Mouse (Mus musculus) heart, adult 2 months (tissue): Measurements from ENCODE around the gene Otol1. TPM values are rescaled to one million over a fixed set of nuclear protein-coding genes. Genes with fewer than 3 reads are reported as not detected.

Experiments
- DNase-seq, 2 experiments: peaks; one replicate each; pipeline ENCODE4 v3.0.0; 2021
- H3K27ac ChIP-seq: fragments of 200-600 bp; 2 replicates; pipeline ENCODE4 v1.8.1; 2022
- H3K27me3 ChIP-seq: fragments of 200-500 bp; 2 replicates; pipeline ENCODE4 v1.6.1; 2012; ENCODE audit warnings: mild to moderate bottlenecking, low read length, inconsistent platforms, mixed read lengths; ENCODE audit not compliant: control insufficient read depth, insufficient read depth
- H3K36me3 ChIP-seq: fragments of 200-500 bp; 2 replicates; pipeline ENCODE4 v1.6.1; 2012; ENCODE audit warnings: low read length, inconsistent platforms; ENCODE audit not compliant: control insufficient read depth, insufficient read depth
- H3K4me1 ChIP-seq: fragments of 200-500 bp; 2 replicates; pipeline ENCODE4 v1.6.1; 2011; ENCODE audit warnings: low read length; ENCODE audit not compliant: control insufficient read depth, insufficient read depth
- H3K4me3 ChIP-seq: fragments of 200-600 bp; 2 replicates; pipeline ENCODE4 v1.8.1; 2022
- H3K79me2 ChIP-seq: fragments of 200-500 bp; replicated peaks from 2 replicates; pipeline ENCODE4 v1.6.1; 2012; ENCODE audit warnings: mild to moderate bottlenecking, inconsistent platforms, low read length, moderate library complexity, mixed read lengths; ENCODE audit not compliant: control insufficient read depth, insufficient read depth
- H3K9ac ChIP-seq: fragments of 200-500 bp; 2 replicates; pipeline ENCODE4 v1.6.1; 2012; ENCODE audit warnings: low read depth, mild to moderate bottlenecking, control low read depth, inconsistent platforms, low read length, mixed read lengths
- CTCF ChIP-seq: fragments of 200-600 bp; IDR thresholded peaks from 2 replicates; pipeline ENCODE4 v1.8.1; 2022; ENCODE audit warnings: antibody characterized with exemption, mild to moderate bottlenecking, moderate library complexity
- EP300 ChIP-seq: fragments of 200-500 bp; IDR thresholded peaks from 2 replicates; pipeline ENCODE4 v1.6.1; 2011; ENCODE audit warnings: low read depth, low read length, control low read depth; ENCODE audit not compliant: insufficient read depth
- POLR2A ChIP-seq: fragments of 200-500 bp; IDR thresholded peaks from 2 replicates; pipeline ENCODE4 v1.6.1; 2011; ENCODE audit warnings: mild to moderate bottlenecking, low read depth, low read length, control low read depth; ENCODE audit not compliant: insufficient read depth
- WGBS: fragments of 180-500 bp; shearing (Covaris S2); methylation state at CpG from one replicate; pipeline ENCODE4 v1.1.7; 2018; 5-methylcytosine and 5-hydroxymethylcytosine counted together
- intact Hi-C: fragments of 180-260 bp; cut with DNase I; formaldehyde crosslinking; loops from one replicate; pipeline ENCODE4 v1.15.1; 2025
- polyA plus RNA-seq: library from polyadenylated mRNA; depleted of rRNA; stranded (reverse); fragments of >200 nt; gene quantifications from 2 replicates; pipeline ENCODE4 v1.2.3, GENCODE M21; 2012
- total RNA-seq, 2 experiments: library from RNA; stranded (reverse); gene quantifications; 2 replicates each; pipeline ENCODE4 v1.2.3; 2021

Gene Otol1
- total and polyA plus RNA-seq, 3 experiments, result not detected

GRCm38 (mm10) chr3:70003126-70003764 is 4.2 kb upstream of the Otol1 start:
- Histone ChIP-seq H3K27me3 (no peaks in the 10 kb centered on the region), H3K79me2 (no peaks in the 10 kb centered on the region), H3K9ac (no peak overlapping the region), H3K36me3 (no peaks in the 10 kb centered on the region), H3K4me3 (no peak overlapping the region), H3K4me1 (no peaks in the 10 kb centered on the region), H3K27ac (no peak overlapping the region)
- no peak for TF ChIP-seq CTCF
- DNase-seq, result no peak
- 76% methylated on average over 17 of the region's 17 CpGs for WGBS
- intact Hi-C loops, result no loop called here

DNA sequence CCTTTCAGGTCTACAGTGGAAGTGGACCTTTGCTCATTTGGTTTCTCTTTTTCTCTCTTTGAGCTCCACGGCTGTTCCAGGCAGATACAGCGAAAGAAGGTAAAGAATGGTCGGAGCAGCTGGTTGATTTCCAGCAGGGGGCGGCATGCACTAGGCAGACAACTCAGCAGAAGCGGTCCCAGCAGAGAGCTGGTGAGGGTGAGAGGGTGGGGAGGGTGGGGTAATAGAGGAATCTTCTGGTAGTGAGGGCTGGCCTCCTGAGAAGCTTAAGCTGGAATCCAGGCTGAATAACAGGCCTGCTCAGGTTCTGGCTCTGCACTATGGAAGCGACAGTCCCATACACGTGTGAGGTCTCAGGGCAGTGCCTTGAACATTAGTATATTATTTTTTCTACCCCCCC is 3.5 kb upstream of the Otol1 start:
- Histone ChIP-seq H3K27ac (no peak overlapping the region), H3K4me1 (no peaks in the 10 kb centered on the region), H3K4me3 (no peak overlapping the region), H3K27me3 (no peaks in the 10 kb centered on the region), H3K36me3 (no peaks in the 10 kb centered on the region), H3K79me2 (no peaks in the 10 kb centered on the region), H3K9ac (no peak overlapping the region)
- intact Hi-C loops, result no loop called here
- TF ChIP-seq CTCF, result no peak
- no peak for TF ChIP-seq EP300
- no peak for TF ChIP-seq POLR2A
- no peak for DNase-seq
- WGBS, result 35% methylated on average over 7 of the region's 7 CpGs

GRCm38 (mm10) chr3:70004379-70004778 is 3.0 kb upstream of the Otol1 start:
- Histone ChIP-seq H3K4me3 (no peak overlapping the region), H3K27ac (no peak overlapping the region), H3K9ac (no peak overlapping the region), H3K36me3 (no peaks in the 10 kb centered on the region), H3K27me3 (no peaks in the 10 kb centered on the region), H3K79me2 (no peaks in the 10 kb centered on the region), H3K4me1 (no peaks in the 10 kb centered on the region)
- DNase-seq, result no peak
- intact Hi-C loops, result no loop called here
- TF ChIP-seq POLR2A (no peak), CTCF (no peak), EP300 (no peak)
- WGBS, result 55% methylated on average over 8 of the region's 8 CpGs

DNA sequence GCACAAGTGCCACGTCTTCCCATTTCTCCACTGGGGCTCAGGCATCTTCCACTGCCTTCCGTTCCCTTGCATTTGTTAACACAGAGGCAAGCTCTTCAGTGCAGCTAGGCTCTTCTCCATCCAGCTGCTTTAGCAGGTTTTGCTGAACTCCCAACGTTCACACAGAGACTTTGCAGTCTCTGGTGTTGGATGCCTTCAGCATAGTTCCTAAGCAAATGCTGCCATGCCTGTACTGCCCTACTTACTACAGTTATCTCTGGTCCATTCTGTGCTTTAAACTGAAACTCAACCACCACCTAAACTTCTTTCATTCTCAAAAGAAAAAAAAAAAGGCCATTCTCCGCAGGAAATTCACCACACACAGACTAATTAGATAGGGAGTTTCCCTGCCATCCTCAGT is 5.2 kb downstream of the Otol1 start:
- Histone ChIP-seq H3K27ac (no peak overlapping the region), H3K4me3 (no peak overlapping the region), H3K4me1 (no peaks in the 10 kb centered on the region), H3K27me3 (no peaks in the 10 kb centered on the region), H3K9ac (no peak overlapping the region), H3K36me3 (no peaks in the 10 kb centered on the region), H3K79me2 (no peaks in the 10 kb centered on the region)
- TF ChIP-seq CTCF, result no peak
- no peak for TF ChIP-seq POLR2A
- TF ChIP-seq EP300, result no peak
- intact Hi-C loops, result no loop called here
- WGBS, result 75% methylated on average over 4 of the region's 4 CpGs
- DNase-seq, result no peak

DNA sequence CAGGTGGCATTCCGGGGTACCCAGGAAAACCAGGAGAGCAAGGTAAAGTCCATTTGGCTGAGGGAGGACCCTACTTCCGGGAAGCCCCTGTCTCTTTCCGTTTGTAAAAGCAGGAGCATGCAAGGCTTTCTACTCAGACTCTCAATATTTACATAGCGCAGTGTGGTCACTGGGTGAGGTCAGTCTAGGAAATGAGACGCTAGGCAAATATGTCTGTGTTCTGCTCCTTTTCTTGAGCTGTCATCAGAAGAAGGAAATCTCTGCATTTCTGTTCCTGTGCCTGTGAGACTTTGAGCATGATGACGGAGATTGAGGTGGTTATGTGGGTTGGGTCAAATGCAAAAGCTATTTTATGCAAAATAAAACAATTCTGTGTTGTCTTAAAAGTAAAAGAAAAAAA is 19.2 kb downstream of the Otol1 start:
- Histone ChIP-seq H3K4me1 (no peaks in the 10 kb centered on the region), H3K27ac (no peak overlapping the region), H3K27me3 (no peaks in the 10 kb centered on the region), H3K79me2 (no peaks in the 10 kb centered on the region), H3K4me3 (no peak overlapping the region), H3K9ac (no peak overlapping the region), H3K36me3 (no peaks in the 10 kb centered on the region)
- DNase-seq, result no peak
- intact Hi-C loops, result no loop called here
- WGBS, result 37% methylated on average over 6 of the region's 6 CpGs
- TF ChIP-seq EP300, result no peak

DNA sequence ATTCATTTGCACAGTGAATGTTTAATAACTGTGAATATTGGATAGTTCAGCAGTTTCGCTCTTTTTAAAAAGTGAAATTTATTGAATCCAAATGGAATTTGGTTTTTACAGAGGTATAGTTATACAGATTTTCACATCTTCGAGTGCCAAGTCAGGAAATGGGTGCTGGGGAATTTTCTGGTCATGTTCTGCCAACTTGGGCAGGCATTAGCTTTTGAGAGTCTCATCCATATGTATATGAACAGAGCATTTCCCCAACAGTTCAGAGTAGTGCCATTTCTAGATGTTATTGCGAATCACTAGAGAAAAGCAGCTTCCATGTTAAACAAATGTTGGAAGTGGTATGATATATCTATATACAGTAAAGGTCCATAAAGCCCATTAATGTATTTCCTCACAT is 21.8 kb downstream of the Otol1 start:
- Histone ChIP-seq H3K4me1 (no peaks in the 10 kb centered on the region), H3K27ac (no peak overlapping the region), H3K36me3 (no peaks in the 10 kb centered on the region), H3K79me2 (no peaks in the 10 kb centered on the region), H3K4me3 (no peak overlapping the region), H3K9ac (no peak overlapping the region), H3K27me3 (no peaks in the 10 kb centered on the region)
- DNase-seq, result no peak
- intact Hi-C loops, result no loop called here
- WGBS, result 72% methylated on average over 3 of the region's 3 CpGs
- TF ChIP-seq EP300, result no peak
- no peak for TF ChIP-seq CTCF
- TF ChIP-seq POLR2A, result no peak
